Mouse (Mus musculus): ENCODE measurements around the gene Prdx6. TPM values are rescaled to one million over a fixed set of nuclear protein-coding genes. Genes with fewer than 3 reads are reported as not detected.

Prdx6 gene
- total and polyA plus RNA-seq, 2 experiments from 2014 or later, result 90.3 to 159 TPM

DNA sequence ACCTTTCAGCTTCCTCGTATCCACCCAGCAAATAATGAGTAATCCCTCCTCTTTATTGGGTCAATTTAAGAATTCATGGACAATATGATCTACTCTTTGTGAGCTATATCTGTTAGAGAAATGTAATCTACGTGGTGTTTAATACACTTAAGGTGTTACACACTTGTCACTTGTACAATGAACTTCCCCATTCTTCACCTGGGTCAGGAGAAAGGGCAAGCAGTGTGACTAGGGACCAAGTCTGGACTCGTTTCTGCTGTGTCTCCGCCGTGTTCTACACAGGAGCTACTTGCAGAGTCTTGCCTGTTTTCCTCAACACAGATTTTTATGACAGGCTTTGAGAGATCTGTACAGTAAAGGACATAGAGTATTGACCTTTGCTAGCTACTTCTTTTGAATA is 13.9 kb upstream of the Prdx6 start:
- 84% methylated on average over 5 of the region's 5 CpGs for WGBS

GRCm38 (mm10) chr1:161263584-161263983 is 12.6 kb upstream of the Prdx6 start:
- no peak for ATAC-seq (ENCODE audit: low FRiP score)
- H3K36me3 ChIP-seq (ENCODE audit: insufficient read depth, low read length), result no peaks in the 10 kb centered on the region
- WGBS, result 89% methylated on average over 8 of the region's 8 CpGs

More for the DNA sequence above, 13.9 kb upstream of the Prdx6 start:
- Histone ChIP-seq H3K9me3 (ENCODE audit: low read length) (no peaks in the 10 kb centered on the region), H3K4me2 (ENCODE audit: low read depth, low read length, poor library complexity, severe bottlenecking) (no peak overlapping the region), H3K27ac (ENCODE audit: low read depth, low read length) (no peak overlapping the region), H3K36me3 (ENCODE audit: insufficient read depth, low read length) (no peaks in the 10 kb centered on the region), H3K4me3 (ENCODE audit: low read depth, low read length) (no peak overlapping the region), H3K4me1 (ENCODE audit: insufficient read depth, low read length) (no peaks in the 10 kb centered on the region), H3K27me3 (ENCODE audit: insufficient read depth, low read length) (no peaks in the 10 kb centered on the region), H3K9ac (replicated peaks; ENCODE audit: low read length, poor library complexity, severe bottlenecking) (no peak overlapping the region)
- no peak for TF ChIP-seq CTCF (IDR thresholded peaks at IDR 0.05)
- no peak for ATAC-seq (ENCODE audit: low FRiP score)
- DNase-seq (ENCODE audit: low spot score), result no peak

DNA sequence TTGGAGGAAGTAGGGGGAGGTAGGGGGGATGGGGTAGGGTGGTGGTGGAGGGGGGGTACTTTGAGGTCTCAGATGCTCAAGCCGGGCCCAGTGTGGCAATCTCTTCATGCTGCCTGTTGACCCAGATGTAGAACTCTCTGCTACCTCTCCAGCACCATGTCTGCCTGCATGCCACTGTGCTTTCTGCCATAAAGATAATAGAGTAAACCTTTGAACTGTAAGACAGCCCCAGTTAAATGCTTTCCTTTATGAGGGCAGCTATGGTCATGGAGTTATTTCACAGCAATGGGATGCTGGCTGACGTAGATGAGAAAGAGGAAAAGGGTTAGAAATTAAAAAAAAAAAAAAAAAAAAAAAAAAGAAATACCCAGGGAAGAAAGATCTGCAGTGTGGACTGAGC is 11.5 kb upstream of the Prdx6 start:
- Histone ChIP-seq H3K27me3 (ENCODE audit: insufficient read depth, low read length) (no peaks in the 10 kb centered on the region), H3K4me2 (ENCODE audit: low read depth, low read length, poor library complexity, severe bottlenecking) (no peak overlapping the region), H3K4me1 (ENCODE audit: insufficient read depth, low read length) (no peaks in the 10 kb centered on the region), H3K36me3 (ENCODE audit: insufficient read depth, low read length) (no peaks in the 10 kb centered on the region), H3K9ac (replicated peaks; ENCODE audit: low read length, poor library complexity, severe bottlenecking) (no peak overlapping the region), H3K9me3 (ENCODE audit: low read length) (no peaks in the 10 kb centered on the region), H3K27ac (ENCODE audit: low read depth, low read length) (no peak overlapping the region), H3K4me3 (ENCODE audit: low read depth, low read length) (no peak overlapping the region)
- TF ChIP-seq CTCF (IDR thresholded peaks at IDR 0.05), result no peak
- DNase-seq (ENCODE audit: low spot score), result no peak
- no peak for ATAC-seq (ENCODE audit: low FRiP score)
- 80% methylated on average over 2 of the region's 2 CpGs for WGBS

More at GRCm38 (mm10) chr1:161263584-161263983, 12.6 kb upstream of the Prdx6 start:
- Histone ChIP-seq H3K9me3 (ENCODE audit: low read length) (no peaks in the 10 kb centered on the region), H3K4me3 (ENCODE audit: low read depth, low read length) (no peak overlapping the region), H3K27me3 (ENCODE audit: insufficient read depth, low read length) (no peaks in the 10 kb centered on the region), H3K4me1 (ENCODE audit: insufficient read depth, low read length) (no peaks in the 10 kb centered on the region), H3K9ac (replicated peaks; ENCODE audit: low read length, poor library complexity, severe bottlenecking) (no peak overlapping the region), H3K27ac (ENCODE audit: low read depth, low read length) (no peak overlapping the region), H3K4me2 (ENCODE audit: low read depth, low read length, poor library complexity, severe bottlenecking) (no peak overlapping the region)
- no peak for TF ChIP-seq CTCF (IDR thresholded peaks at IDR 0.05)
- DNase-seq (ENCODE audit: low spot score), result no peak

DNA sequence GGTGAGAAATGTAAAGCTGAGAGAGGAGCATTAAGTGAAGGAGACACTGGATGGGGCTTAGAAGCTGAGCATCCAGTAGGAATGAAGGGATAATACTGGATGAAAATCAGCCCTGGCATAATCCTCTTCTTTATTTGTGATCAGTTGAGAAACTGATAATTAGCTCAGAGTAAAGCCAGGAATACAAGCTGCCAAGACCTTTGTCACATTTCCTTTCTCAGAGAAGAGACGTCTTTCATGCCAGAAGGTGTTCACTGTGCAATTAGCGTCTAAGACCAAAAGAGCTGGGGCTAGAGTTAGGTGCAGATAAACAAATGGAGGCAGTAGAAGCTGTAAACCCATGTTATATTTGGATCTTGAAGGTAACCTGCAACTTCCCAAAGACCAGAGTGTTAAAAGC is 9.7 kb upstream of the Prdx6 start:
- Histone ChIP-seq H3K36me3 (ENCODE audit: insufficient read depth, low read length) (no peaks in the 10 kb centered on the region), H3K4me1 (ENCODE audit: insufficient read depth, low read length) (no peaks in the 10 kb centered on the region), H3K27ac (ENCODE audit: low read depth, low read length) (no peak overlapping the region), H3K4me3 (ENCODE audit: low read depth, low read length) (no peak overlapping the region), H3K27me3 (ENCODE audit: insufficient read depth, low read length) (no peaks in the 10 kb centered on the region), H3K4me2 (ENCODE audit: low read depth, low read length, poor library complexity, severe bottlenecking) (no peak overlapping the region), H3K9me3 (ENCODE audit: low read length) (no peaks in the 10 kb centered on the region), H3K9ac (replicated peaks; ENCODE audit: low read length, poor library complexity, severe bottlenecking) (no peak overlapping the region)
- ATAC-seq (ENCODE audit: low FRiP score) (no peak), DNase-seq (ENCODE audit: low spot score) (no peak)
- no peak for TF ChIP-seq CTCF (IDR thresholded peaks at IDR 0.05)
- WGBS, result 60% methylated on average over 2 of the region's 2 CpGs

GRCm38 (mm10) chr1:161259142-161259541 is 8.1 kb upstream of the Prdx6 start:
- H3K4me2 ChIP-seq (ENCODE audit: low read depth, low read length, poor library complexity, severe bottlenecking), result no peak overlapping the region
- ATAC-seq (ENCODE audit: low FRiP score) (no peak), DNase-seq (ENCODE audit: low spot score) (no peak)
- no peaks in the 10 kb centered on the region for H3K4me1 ChIP-seq (ENCODE audit: insufficient read depth, low read length)
- no peak overlapping the region for H3K4me3 ChIP-seq (ENCODE audit: low read depth, low read length)
- WGBS, result 78% methylated on average over 5 of the region's 6 CpGs
- no peaks in the 10 kb centered on the region for H3K27me3 ChIP-seq (ENCODE audit: insufficient read depth, low read length)
- H3K9ac ChIP-seq (replicated peaks; ENCODE audit: low read length, poor library complexity, severe bottlenecking), result no peak overlapping the region
- no peak for TF ChIP-seq CTCF (IDR thresholded peaks at IDR 0.05)
- no peaks in the 10 kb centered on the region for H3K9me3 ChIP-seq (ENCODE audit: low read length)
- no peaks in the 10 kb centered on the region for H3K36me3 ChIP-seq (ENCODE audit: insufficient read depth, low read length)
- H3K27ac ChIP-seq (ENCODE audit: low read depth, low read length), result no peak overlapping the region

GRCm38 (mm10) chr1:161258331-161258730 is 7.3 kb upstream of the Prdx6 start:
- H3K36me3 ChIP-seq (ENCODE audit: insufficient read depth, low read length), result no peaks in the 10 kb centered on the region
- WGBS, result 93% methylated on average over 2 of the region's 2 CpGs
- no peak overlapping the region for H3K4me2 ChIP-seq (ENCODE audit: low read depth, low read length, poor library complexity, severe bottlenecking)
- 0 out of 2 replicates have a peak, but pooled peaks cover 3% of the 10 kb centered on the region for H3K27me3 ChIP-seq (ENCODE audit: insufficient read depth, low read length)
- no peak for DNase-seq (ENCODE audit: low spot score)
- no peak for TF ChIP-seq CTCF (IDR thresholded peaks at IDR 0.05)
- no peaks in the 10 kb centered on the region for H3K9me3 ChIP-seq (ENCODE audit: low read length)
- no peak overlapping the region for H3K9ac ChIP-seq (replicated peaks; ENCODE audit: low read length, poor library complexity, severe bottlenecking)
- ATAC-seq (ENCODE audit: low FRiP score), result no peak
- no peak overlapping the region for H3K4me3 ChIP-seq (ENCODE audit: low read depth, low read length)
- H3K4me1 ChIP-seq (ENCODE audit: insufficient read depth, low read length), result no peaks in the 10 kb centered on the region
- H3K27ac ChIP-seq (ENCODE audit: low read depth, low read length), result no peak overlapping the region

Data from midbrain, postnatal 0 days (tissue).